Mouse (Mus musculus): Measurements from ENCODE around the gene Cacna1a.

GRCm38 (mm10) chr8:84356482-84356881 is 31.8 kb upstream of the Cacna1a start:
- TF ChIP-seq POLR2A (IDR thresholded peaks at IDR 0.05; ENCODE audit: borderline replicate concordance, control insufficient read depth, low read depth, low read length) (no peak), CTCF (IDR thresholded peaks at IDR 0.05; ENCODE audit: control insufficient read depth, insufficient read depth, low read length) (no peak)
